Mouse (Mus musculus) liver, postnatal 0 days (tissue): ENCODE measurements around the gene Ppp1cb.

Experiments
- CTCF ChIP-seq: sonication (generic); IDR thresholded peaks from 2 replicates; pipeline ENCODE4 v1.5.1; 2016; ENCODE audit warnings: antibody characterized with exemption, low read depth
- EP300 ChIP-seq: IDR thresholded peaks from 2 replicates; pipeline ENCODE4 v1.6.1; 2016; ENCODE audit warnings: antibody characterized with exemption, low read depth, mild to moderate bottlenecking

DNA sequence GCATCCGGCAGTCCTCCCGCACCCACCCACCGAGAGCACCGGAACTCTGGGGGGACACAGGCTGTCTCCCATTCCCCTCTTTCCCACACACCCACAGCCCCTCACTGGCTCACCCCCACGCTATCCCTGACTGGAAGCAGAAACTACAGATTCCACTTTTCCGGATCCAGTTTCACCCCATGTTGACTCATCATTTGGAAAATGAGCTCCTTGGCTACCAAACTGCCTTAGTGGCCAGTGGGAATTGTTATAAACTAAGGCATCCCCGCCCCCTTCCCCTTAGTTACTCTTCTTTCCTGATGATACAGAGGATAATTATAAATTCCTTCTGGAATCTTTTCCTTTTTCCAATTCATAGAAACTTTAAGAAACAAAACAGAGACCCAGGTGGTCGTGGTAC is 34.2 kb upstream of the Ppp1cb start:
- TF ChIP-seq EP300 (no peak), CTCF (no peak)
